Comparison of ENCODE assay signal across 8 mouse cellular contexts in genomic region chr2:180050986-180051385, GRCm38 (mm10). TPM values are rescaled to one million over a fixed set of nuclear protein-coding genes. Genes with fewer than 3 reads are reported as not detected.
A peak's percentile ranks its signal among the peaks of the same experiment; 100 is the strongest.
DNase-seq lines count a peak whose midpoint lies in the region; ATAC-seq and TF ChIP-seq lines count a peak whose summit lies in the region.

No protein-coding gene starts in this region.

- H3K4me1 ChIP-seq in embryonic facial prominence, embryonic 10.5 days = peaks cover 13% of the 10 kb centered on the region
- H3K4me1 ChIP-seq in heart, adult 2 months (ENCODE audit: control insufficient read depth, insufficient read depth, low read length) = no peaks in the 10 kb centered on the region
- no peaks in the 10 kb centered on the region for H3K4me1 ChIP-seq in kidney, embryonic 16.5 days (ENCODE audit: insufficient read depth, low read length)
- peaks cover 3% of the 10 kb centered on the region; the same call in 1 of the 2 replicates for H3K4me1 ChIP-seq in liver, embryonic 13.5 days (replicated peaks)
- H3K4me1 ChIP-seq in neural tube, embryonic 12.5 days = no peaks in the 10 kb centered on the region
- no peaks in the 10 kb centered on the region for H3K4me1 ChIP-seq in stomach, embryonic 15.5 days

- TF ChIP-seq POLR2A in heart, adult 2 months (IDR thresholded peaks at IDR 0.05; ENCODE audit: insufficient read depth, low read depth, low read length) = no peak

- peak; percentile 83 for DNase-seq in 416B (ENCODE audit: low read depth)
- peak; percentile 90 for DNase-seq in adrenal gland, postnatal 14 days
- DNase-seq in embryonic facial prominence, embryonic 10.5 days (ENCODE audit: low spot score) = peak; percentile 85
- DNase-seq in heart, adult 2 months = peak; percentile 72 to 87
- DNase-seq in liver, embryonic 13.5 days = peak; percentile 66

- 0 out of 2 replicates have a peak, but pooled peaks cover 2% of the 10 kb centered on the region for H3K79me2 ChIP-seq in heart, adult 2 months (replicated peaks; ENCODE audit: control insufficient read depth, insufficient read depth, low read length)

- no peak overlapping the region for H3K4me3 ChIP-seq in embryonic facial prominence, embryonic 10.5 days
- H3K4me3 ChIP-seq in heart, adult 2 months = no peak overlapping the region
- H3K4me3 ChIP-seq in kidney, embryonic 16.5 days (ENCODE audit: low read length) = no peak overlapping the region
- H3K4me3 ChIP-seq in liver, embryonic 13.5 days (replicated peaks) = no peak overlapping the region
- H3K4me3 ChIP-seq in neural tube, embryonic 12.5 days = no peak overlapping the region
- H3K4me3 ChIP-seq in stomach, embryonic 15.5 days (replicated peaks) = no peak overlapping the region

- no peaks in the 10 kb centered on the region for H3K9me3 ChIP-seq in embryonic facial prominence, embryonic 10.5 days
- H3K9me3 ChIP-seq in kidney, embryonic 16.5 days (ENCODE audit: low read length) = no peaks in the 10 kb centered on the region; the same call in 1 of the 2 replicates
- no peaks in the 10 kb centered on the region for H3K9me3 ChIP-seq in liver, embryonic 13.5 days (replicated peaks)
- no peaks in the 10 kb centered on the region; the same call in 1 of the 2 replicates for H3K9me3 ChIP-seq in neural tube, embryonic 12.5 days
- no peaks in the 10 kb centered on the region for H3K9me3 ChIP-seq in stomach, embryonic 15.5 days

- peak; percentile 10; the same call in 1 of the 2 replicates for TF ChIP-seq EP300 in heart, adult 2 months (IDR thresholded peaks at IDR 0.05; ENCODE audit: insufficient read depth, low read depth, low read length)

- TF ChIP-seq CTCF in heart, adult 2 months (IDR thresholded peaks at IDR 0.05) = peak; percentile 88

- H3K36me3 ChIP-seq in embryonic facial prominence, embryonic 10.5 days (replicated peaks) = peaks cover 62% of the 10 kb centered on the region
- H3K36me3 ChIP-seq in heart, adult 2 months (ENCODE audit: control insufficient read depth, insufficient read depth, low read length) = no peaks in the 10 kb centered on the region
- peaks cover 26% of the 10 kb centered on the region for H3K36me3 ChIP-seq in kidney, embryonic 16.5 days (ENCODE audit: insufficient read depth, low read length)
- H3K36me3 ChIP-seq in liver, embryonic 13.5 days = peaks cover 12% of the 10 kb centered on the region
- peaks cover 39% of the 10 kb centered on the region for H3K36me3 ChIP-seq in neural tube, embryonic 12.5 days
- peaks cover 5% of the 10 kb centered on the region; the same call in 1 of the 2 replicates for H3K36me3 ChIP-seq in stomach, embryonic 15.5 days

- 25% methylated on average over 5 of the region's 5 CpGs for WGBS in embryonic facial prominence, embryonic 10.5 days
- WGBS in heart, adult 2 months = 29% methylated on average over 5 of the region's 5 CpGs
- WGBS in kidney, embryonic 16.5 days = 26% methylated on average over 5 of the region's 5 CpGs
- 25% methylated on average over 5 of the region's 5 CpGs for WGBS in liver, embryonic 13.5 days (ENCODE audit: insufficient replicate concordance)
- 25% methylated on average over 5 of the region's 5 CpGs for WGBS in neural tube, embryonic 12.5 days
- 20% methylated on average over 5 of the region's 5 CpGs for WGBS in stomach, embryonic 15.5 days

- no peak overlapping the region for H3K27ac ChIP-seq in embryonic facial prominence, embryonic 10.5 days (replicated peaks)
- no peak overlapping the region for H3K27ac ChIP-seq in heart, adult 2 months
- no peak overlapping the region for H3K27ac ChIP-seq in kidney, embryonic 16.5 days (ENCODE audit: low read length)
- H3K27ac ChIP-seq in liver, embryonic 13.5 days = no peak overlapping the region
- no peak overlapping the region for H3K27ac ChIP-seq in neural tube, embryonic 12.5 days
- no peak overlapping the region for H3K27ac ChIP-seq in stomach, embryonic 15.5 days

- H3K27me3 ChIP-seq in embryonic facial prominence, embryonic 10.5 days (replicated peaks; ENCODE audit: low read depth, poor library complexity, severe bottlenecking) = no peaks in the 10 kb centered on the region
- H3K27me3 ChIP-seq in heart, adult 2 months (ENCODE audit: control insufficient read depth, insufficient read depth, low read length) = no peaks in the 10 kb centered on the region
- no peaks in the 10 kb centered on the region for H3K27me3 ChIP-seq in kidney, embryonic 16.5 days (ENCODE audit: insufficient read depth, low read length)
- H3K27me3 ChIP-seq in liver, embryonic 13.5 days = no peaks in the 10 kb centered on the region
- H3K27me3 ChIP-seq in neural tube, embryonic 12.5 days (replicated peaks) = no peaks in the 10 kb centered on the region
- H3K27me3 ChIP-seq in stomach, embryonic 15.5 days (replicated peaks) = no peaks in the 10 kb centered on the region

- H3K9ac ChIP-seq in heart, adult 2 months (ENCODE audit: low read depth, low read length) = no peak overlapping the region
- H3K9ac ChIP-seq in kidney, embryonic 16.5 days (replicated peaks; ENCODE audit: low read length) = no peak overlapping the region
- no peak overlapping the region for H3K9ac ChIP-seq in liver, embryonic 13.5 days
- no peak overlapping the region for H3K9ac ChIP-seq in neural tube, embryonic 12.5 days
- no peak overlapping the region for H3K9ac ChIP-seq in stomach, embryonic 15.5 days

- H3K4me2 ChIP-seq in kidney, embryonic 16.5 days (replicated peaks; ENCODE audit: low read depth, low read length) = no peak overlapping the region
- H3K4me2 ChIP-seq in liver, embryonic 13.5 days = no peak overlapping the region
- H3K4me2 ChIP-seq in neural tube, embryonic 12.5 days (replicated peaks) = no peak overlapping the region
- H3K4me2 ChIP-seq in stomach, embryonic 15.5 days = no peak overlapping the region

- ATAC-seq in kidney, embryonic 16.5 days (ENCODE audit: low FRiP score, low TSS enrichment) = peak; percentile 72; the same call in 1 of the 2 replicates
- ATAC-seq in liver, embryonic 13.5 days (ENCODE audit: low read depth) = peak; percentile 57
- ATAC-seq in neural tube, embryonic 12.5 days (ENCODE audit: low FRiP score, low read depth) = peak; percentile 39; the same call in 1 of the 2 replicates
- peak; percentile 64; the same call in 1 of the 2 replicates for ATAC-seq in stomach, embryonic 15.5 days (ENCODE audit: insufficient read depth, low FRiP score, low read depth)

- intact Hi-C loops in heart, adult 2 months (cut with DNase I) = loop anchor here (1.0 kb wide), 1 partner anchor 134 kb away; no protein-coding TSS in a partner anchor

RNA-seq across cellular contexts. Expression of gene Ss18l1, which starts 8.7 kb away (rescaled TPM):
- total RNA-seq in adrenal gland, postnatal 14 days (2021) = 7.0 and 7.5 TPM in 2 replicates
- 8.3 and 8.6 TPM in 2 replicates for polyA plus RNA-seq in embryonic facial prominence, embryonic 10.5 days (2016; fragmentation: Nextera tagmentation; extraction: Ambion mirVana)
- 1 to 10 TPM; 1.9 to 2.0 TPM for total RNA-seq in heart, adult 2 months (2021)
- 3.8 and 5.2 TPM in 2 replicates for polyA plus RNA-seq in heart, adult 2 months (2012; rRNA removed)
- polyA plus RNA-seq in kidney, embryonic 16.5 days (2015; fragmentation: Nextera tagmentation; extraction: Ambion mirVana) = 7.0 and 7.4 TPM in 2 replicates
- 0.77 and 0.87 TPM in 2 replicates for polyA plus RNA-seq in liver, embryonic 13.5 days (2015; fragmentation: Nextera tagmentation; extraction: Ambion mirVana)
- 33.8 and 34.1 TPM in 2 replicates for polyA plus RNA-seq in neural tube, embryonic 12.5 days (2016; fragmentation: Nextera tagmentation; extraction: Ambion mirVana)
- 4.1 and 4.4 TPM in 2 replicates for polyA plus RNA-seq in stomach, embryonic 15.5 days (2015; fragmentation: Nextera tagmentation; extraction: Ambion mirVana)

RNA-seq across cellular contexts. Expression of gene Psma7, which starts 8.8 kb away (rescaled TPM):
- 225 and 229 TPM in 2 replicates for total RNA-seq in adrenal gland, postnatal 14 days (2021)
- polyA plus RNA-seq in embryonic facial prominence, embryonic 10.5 days (2016; fragmentation: Nextera tagmentation; extraction: Ambion mirVana) = 909 and 921 TPM in 2 replicates
- 100 to 1,000 TPM; 140 to 162 TPM for total RNA-seq in heart, adult 2 months (2021)
- polyA plus RNA-seq in heart, adult 2 months (2012; rRNA removed) = 134 and 139 TPM in 2 replicates
- 619 and 638 TPM in 2 replicates for polyA plus RNA-seq in kidney, embryonic 16.5 days (2015; fragmentation: Nextera tagmentation; extraction: Ambion mirVana)
- polyA plus RNA-seq in liver, embryonic 13.5 days (2015; fragmentation: Nextera tagmentation; extraction: Ambion mirVana) = 423 and 429 TPM in 2 replicates
- 679 and 702 TPM in 2 replicates for polyA plus RNA-seq in neural tube, embryonic 12.5 days (2016; fragmentation: Nextera tagmentation; extraction: Ambion mirVana)
- 558 and 580 TPM in 2 replicates for polyA plus RNA-seq in stomach, embryonic 15.5 days (2015; fragmentation: Nextera tagmentation; extraction: Ambion mirVana)

RNA-seq across cellular contexts. Expression of gene Mtg2, which starts 19.4 kb away (rescaled TPM):
- total RNA-seq in adrenal gland, postnatal 14 days (2021) = 14.6 and 17.9 TPM in 2 replicates
- 31.3 and 33.0 TPM in 2 replicates for polyA plus RNA-seq in embryonic facial prominence, embryonic 10.5 days (2016; fragmentation: Nextera tagmentation; extraction: Ambion mirVana)
- 10 to 100 TPM; 27.1 to 30.8 TPM for total RNA-seq in heart, adult 2 months (2021)
- polyA plus RNA-seq in heart, adult 2 months (2012; rRNA removed) = 23.2 and 32.0 TPM in 2 replicates
- 27.3 and 29.6 TPM in 2 replicates for polyA plus RNA-seq in kidney, embryonic 16.5 days (2015; fragmentation: Nextera tagmentation; extraction: Ambion mirVana)
- 14.7 and 15.2 TPM in 2 replicates for polyA plus RNA-seq in liver, embryonic 13.5 days (2015; fragmentation: Nextera tagmentation; extraction: Ambion mirVana)
- polyA plus RNA-seq in neural tube, embryonic 12.5 days (2016; fragmentation: Nextera tagmentation; extraction: Ambion mirVana) = 30.0 and 32.4 TPM in 2 replicates
- polyA plus RNA-seq in stomach, embryonic 15.5 days (2015; fragmentation: Nextera tagmentation; extraction: Ambion mirVana) = 25.2 and 25.9 TPM in 2 replicates

RNA-seq across cellular contexts. Expression of gene Lsm14b, which starts 26.2 kb away (rescaled TPM):
- total RNA-seq in adrenal gland, postnatal 14 days (2021) = 36.0 and 36.8 TPM in 2 replicates
- polyA plus RNA-seq in embryonic facial prominence, embryonic 10.5 days (2016; fragmentation: Nextera tagmentation; extraction: Ambion mirVana) = 8.6 and 9.9 TPM in 2 replicates
- total RNA-seq in heart, adult 2 months (2021) = 10 to 100 TPM; 60.1 to 71.4 TPM
- polyA plus RNA-seq in heart, adult 2 months (2012; rRNA removed) = 41.2 and 47.6 TPM in 2 replicates
- 4.8 and 7.0 TPM in 2 replicates for polyA plus RNA-seq in kidney, embryonic 16.5 days (2015; fragmentation: Nextera tagmentation; extraction: Ambion mirVana)
- 2.0 and 2.1 TPM in 2 replicates for polyA plus RNA-seq in liver, embryonic 13.5 days (2015; fragmentation: Nextera tagmentation; extraction: Ambion mirVana)
- 15.9 and 23.5 TPM in 2 replicates for polyA plus RNA-seq in neural tube, embryonic 12.5 days (2016; fragmentation: Nextera tagmentation; extraction: Ambion mirVana)
- 6.0 and 8.1 TPM in 2 replicates for polyA plus RNA-seq in stomach, embryonic 15.5 days (2015; fragmentation: Nextera tagmentation; extraction: Ambion mirVana)

RNA-seq across cellular contexts. Expression of gene Hrh3, which starts 53.3 kb away (rescaled TPM):
- 0.41 TPM in 1 of 2 replicates, not detected in the other for total RNA-seq in adrenal gland, postnatal 14 days (2021)
- 0.49 and 0.67 TPM in 2 replicates for polyA plus RNA-seq in embryonic facial prominence, embryonic 10.5 days (2016; fragmentation: Nextera tagmentation; extraction: Ambion mirVana)
- total RNA-seq in heart, adult 2 months (2021) = under 1 TPM in 1 of 2 experiments, not detected in 1; 0.21 TPM
- polyA plus RNA-seq in heart, adult 2 months (2012; rRNA removed) = 0.06 TPM in 1 of 2 replicates, not detected in the other
- polyA plus RNA-seq in kidney, embryonic 16.5 days (2015; fragmentation: Nextera tagmentation; extraction: Ambion mirVana) = not detected in 2 replicates
- not detected in 2 replicates for polyA plus RNA-seq in liver, embryonic 13.5 days (2015; fragmentation: Nextera tagmentation; extraction: Ambion mirVana)
- polyA plus RNA-seq in neural tube, embryonic 12.5 days (2016; fragmentation: Nextera tagmentation; extraction: Ambion mirVana) = 2.8 and 3.4 TPM in 2 replicates
- polyA plus RNA-seq in stomach, embryonic 15.5 days (2015; fragmentation: Nextera tagmentation; extraction: Ambion mirVana) = 0.08 and 0.18 TPM in 2 replicates
